Mouse (Mus musculus): ENCODE measurements around the gene Zfp157. TPM values are rescaled to one million over a fixed set of nuclear protein-coding genes. Genes with fewer than 3 reads are reported as not detected.
"Not testable (repeated sequence)": the region's sequence is repeated elsewhere in the genome, so short reads cannot be mapped to it uniquely, and the experiment has no call there.

Gene Zfp157
- 70.1 and 78.7 TPM in 2 replicates for polyA plus RNA-seq (2014; fragmentation: Nextera tagmentation; extraction: Ambion mirVana)

GRCm38 (mm10) chr5:138441286-138442194 lies at the start of gene Zfp157:
Gene Zfp157, plus strand, starts transcription at chr5:138441468.
- peaks cover 24% of the 10 kb centered on the region for H3K36me3 ChIP-seq (ENCODE audit: control insufficient read depth, insufficient read depth, low read length)
- WGBS, result under 1% methylated on average over 49 of the region's 49 CpGs
- H3K9me3 ChIP-seq (replicated peaks; ENCODE audit: control insufficient read depth, low read length), result no peaks in the 10 kb centered on the region
- H3K4me1 ChIP-seq (ENCODE audit: control insufficient read depth, insufficient read depth, low read length), result peaks cover 19% of the 10 kb centered on the region
- peak within 1 kb of the TSS; percentile 63 for H3K4me2 ChIP-seq (ENCODE audit: low read length)
- peak within 1 kb of the TSS; percentile 77 for H3K4me3 ChIP-seq (ENCODE audit: low read depth, low read length)
- H3K9ac ChIP-seq (ENCODE audit: low read length), result peak within 1 kb of the TSS; percentile 100
- DNase-seq (ENCODE audit: low spot score), result peak; percentile 98
- peak within 1 kb of the TSS; percentile 95 for H3K27ac ChIP-seq (ENCODE audit: low read depth, low read length)
- peak; percentile 100 for ATAC-seq
- no peaks in the 10 kb centered on the region for H3K27me3 ChIP-seq (replicated peaks; ENCODE audit: control insufficient read depth, insufficient read depth, low read length)

- DNase-seq (ENCODE audit: low spot score) (no peak), ATAC-seq (no peak)
- no peak overlapping the region for H3K4me3 ChIP-seq (ENCODE audit: low read depth, low read length)
- no peak overlapping the region for H3K27ac ChIP-seq (ENCODE audit: low read depth, low read length)
- no peak overlapping the region for H3K9ac ChIP-seq (ENCODE audit: low read length)
- H3K9me3 ChIP-seq (replicated peaks; ENCODE audit: control insufficient read depth, low read length), result no peaks in the 10 kb centered on the region
- H3K4me2 ChIP-seq (ENCODE audit: low read length), result no peak overlapping the region
- H3K4me1 ChIP-seq (ENCODE audit: control insufficient read depth, insufficient read depth, low read length), result no peaks in the 10 kb centered on the region
- WGBS, result 45% methylated on average over 2 of the region's 2 CpGs
- no peaks in the 10 kb centered on the region for H3K36me3 ChIP-seq (ENCODE audit: control insufficient read depth, insufficient read depth, low read length)
- H3K27me3 ChIP-seq (replicated peaks; ENCODE audit: control insufficient read depth, insufficient read depth, low read length), result no peaks in the 10 kb centered on the region
Observed at GRCm38 (mm10) chr5:138397795-138398337, 43.4 kb upstream of the Zfp157 start.

- not testable (repeated sequence) for H3K9me3 ChIP-seq (replicated peaks; ENCODE audit: control insufficient read depth, low read length); H3K36me3 ChIP-seq (ENCODE audit: control insufficient read depth, insufficient read depth, low read length); H3K27ac ChIP-seq (ENCODE audit: low read depth, low read length); H3K9ac ChIP-seq (ENCODE audit: low read length); H3K4me3 ChIP-seq (ENCODE audit: low read depth, low read length); ATAC-seq; H3K4me1 ChIP-seq (ENCODE audit: control insufficient read depth, insufficient read depth, low read length); DNase-seq (ENCODE audit: low spot score); H3K27me3 ChIP-seq (replicated peaks; ENCODE audit: control insufficient read depth, insufficient read depth, low read length); H3K4me2 ChIP-seq (ENCODE audit: low read length)
Observed at GRCm38 (mm10) chr5:138400431-138400830, 40.8 kb upstream of the Zfp157 start.

GRCm38 (mm10) chr5:138458371-138458770 lies 17.1 kb downstream of the Zfp157 start:
- DNase-seq (ENCODE audit: low spot score), result no peak
- no peak overlapping the region for H3K4me3 ChIP-seq (ENCODE audit: low read depth, low read length)
- ATAC-seq, result no peak
- WGBS, result 93% methylated on average over 4 of the region's 4 CpGs
- no peak overlapping the region for H3K9ac ChIP-seq (ENCODE audit: low read length)
- no peaks in the 10 kb centered on the region for H3K27me3 ChIP-seq (replicated peaks; ENCODE audit: control insufficient read depth, insufficient read depth, low read length)
- peaks cover 71% of the 10 kb centered on the region for H3K36me3 ChIP-seq (ENCODE audit: control insufficient read depth, insufficient read depth, low read length)
- no peak overlapping the region for H3K27ac ChIP-seq (ENCODE audit: low read depth, low read length)
- peaks cover 34% of the 10 kb centered on the region for H3K9me3 ChIP-seq (replicated peaks; ENCODE audit: control insufficient read depth, low read length)
- no peak overlapping the region for H3K4me2 ChIP-seq (ENCODE audit: low read length)
- no peaks in the 10 kb centered on the region for H3K4me1 ChIP-seq (ENCODE audit: control insufficient read depth, insufficient read depth, low read length)

GRCm38 (mm10) chr5:138459107-138459506 lies 17.8 kb downstream of the Zfp157 start:
- no peak overlapping the region for H3K4me3 ChIP-seq (ENCODE audit: low read depth, low read length)
- H3K27ac ChIP-seq (ENCODE audit: low read depth, low read length), result no peak overlapping the region
- peaks cover 66% of the 10 kb centered on the region for H3K36me3 ChIP-seq (ENCODE audit: control insufficient read depth, insufficient read depth, low read length)
- no peaks in the 10 kb centered on the region for H3K27me3 ChIP-seq (replicated peaks; ENCODE audit: control insufficient read depth, insufficient read depth, low read length)
- H3K9me3 ChIP-seq (replicated peaks; ENCODE audit: control insufficient read depth, low read length), result peaks cover 34% of the 10 kb centered on the region
- H3K9ac ChIP-seq (ENCODE audit: low read length), result no peak overlapping the region
- no peak overlapping the region for H3K4me2 ChIP-seq (ENCODE audit: low read length)
- H3K4me1 ChIP-seq (ENCODE audit: control insufficient read depth, insufficient read depth, low read length), result no peaks in the 10 kb centered on the region
- WGBS, result 97% methylated on average over 1 of the region's 1 CpGs
- no peak for DNase-seq (ENCODE audit: low spot score)
- no peak for ATAC-seq

GRCm38 (mm10) chr5:138473601-138474000 lies 32.3 kb downstream of the Zfp157 start:
- WGBS, result 27% methylated on average over 6 of the region's 6 CpGs
- Histone ChIP-seq H3K9ac (ENCODE audit: low read length) (no peak overlapping the region), H3K4me3 (ENCODE audit: low read depth, low read length) (no peak overlapping the region), H3K27me3 (replicated peaks; ENCODE audit: control insufficient read depth, insufficient read depth, low read length) (no peaks in the 10 kb centered on the region), H3K36me3 (ENCODE audit: control insufficient read depth, insufficient read depth, low read length) (no peaks in the 10 kb centered on the region), H3K4me1 (ENCODE audit: control insufficient read depth, insufficient read depth, low read length) (no peaks in the 10 kb centered on the region), H3K9me3 (replicated peaks; ENCODE audit: control insufficient read depth, low read length) (no peaks in the 10 kb centered on the region; the same call in 1 of the 2 replicates), H3K4me2 (ENCODE audit: low read length) (no peak overlapping the region), H3K27ac (ENCODE audit: low read depth, low read length) (no peak overlapping the region)
- DNase-seq (ENCODE audit: low spot score), result peak; percentile 71
- ATAC-seq, result no peak

- H3K4me1 ChIP-seq (ENCODE audit: control insufficient read depth, insufficient read depth, low read length); H3K36me3 ChIP-seq (ENCODE audit: control insufficient read depth, insufficient read depth, low read length); H3K4me2 ChIP-seq (ENCODE audit: low read length); H3K9me3 ChIP-seq (replicated peaks; ENCODE audit: control insufficient read depth, low read length); ATAC-seq; H3K27ac ChIP-seq (ENCODE audit: low read depth, low read length); DNase-seq (ENCODE audit: low spot score); H3K9ac ChIP-seq (ENCODE audit: low read length); H3K27me3 ChIP-seq (replicated peaks; ENCODE audit: control insufficient read depth, insufficient read depth, low read length); H3K4me3 ChIP-seq (ENCODE audit: low read depth, low read length): not testable (repeated sequence)
- WGBS, result 93% methylated on average over 11 of the region's 12 CpGs
Observed at GRCm38 (mm10) chr5:138504548-138504947, 63.3 kb downstream of the Zfp157 start.

Measured in forebrain, embryonic 14.5 days (tissue).